ENCODE assay signal across 9 mouse cellular contexts in genomic region chr13:21910735-21911134, GRCm38 (mm10). TPM values are rescaled to one million over a fixed set of nuclear protein-coding genes. Genes with fewer than 3 reads are reported as not detected.
A peak's percentile ranks its signal among the peaks of the same experiment; 100 is the strongest.
DNase-seq lines count a peak whose midpoint lies in the region; ATAC-seq and TF ChIP-seq lines count a peak whose summit lies in the region.
"Had no signal": no experiment of that assay in that cellular context is flagged by ENCODE, and none has a peak within 500 bp of the region (broad histone marks: within the 10 kb centered on the region; RNA-seq: fewer than 3 reads in every experiment).

No protein-coding gene starts in this region.

- H3K4me1 ChIP-seq in lung, embryonic 14.5 days (ENCODE audit: insufficient read depth) = 0 out of 2 replicates have a peak, but pooled peaks cover 8% of the 10 kb centered on the region
- H3K4me1 ChIP-seq in lung, adult 2 months (ENCODE audit: control insufficient read depth, insufficient read depth, low read length) = no peaks in the 10 kb centered on the region
- no peaks in the 10 kb centered on the region for H3K4me1 ChIP-seq in hindbrain, postnatal 0 days (ENCODE audit: insufficient read depth, low read length)
- H3K4me1 ChIP-seq in neural tube, embryonic 14.5 days (ENCODE audit: control insufficient read depth, insufficient read depth, low read length) = no peaks in the 10 kb centered on the region

- H3K9me3 ChIP-seq in lung, embryonic 14.5 days (ENCODE audit: low read depth, low read length) = no peaks in the 10 kb centered on the region
- no peaks in the 10 kb centered on the region for H3K9me3 ChIP-seq in hindbrain, postnatal 0 days (ENCODE audit: low read length)
- no peaks in the 10 kb centered on the region for H3K9me3 ChIP-seq in neural tube, embryonic 14.5 days (ENCODE audit: control insufficient read depth, low read length)

- peak overlapping the region; percentile 45; the same call in 1 of the 2 replicates for H3K9ac ChIP-seq in lung, embryonic 14.5 days
- H3K9ac ChIP-seq in hindbrain, postnatal 0 days (replicated peaks; ENCODE audit: low read length) = no peak overlapping the region
- no peak overlapping the region for H3K9ac ChIP-seq in neural tube, embryonic 14.5 days (replicated peaks; ENCODE audit: low read depth, low read length)

- peak overlapping the region; percentile 53 for H3K4me2 ChIP-seq in lung, embryonic 14.5 days
- peak overlapping the region; percentile 38 for H3K4me2 ChIP-seq in hindbrain, postnatal 0 days (ENCODE audit: low read depth, low read length)
- H3K4me2 ChIP-seq in neural tube, embryonic 14.5 days (ENCODE audit: low read depth, low read length) = peak overlapping the region; percentile 26

- ATAC-seq in lung, embryonic 14.5 days (ENCODE audit: insufficient read depth) = 0 out of 2 replicates have a peak, but pooled peaks have one; percentile 28
- no peak for ATAC-seq in hindbrain, postnatal 0 days
- no peak for ATAC-seq in neural tube, embryonic 14.5 days (ENCODE audit: low read depth)

- peak overlapping the region; percentile 27 for H3K4me3 ChIP-seq in lung, embryonic 14.5 days (ENCODE audit: low read depth, low read length)
- no peak overlapping the region for H3K4me3 ChIP-seq in lung, adult 2 months (replicated peaks; ENCODE audit: extremely low read depth, low read depth, low read length)
- peak overlapping the region; percentile 25 for H3K4me3 ChIP-seq in hindbrain, postnatal 0 days (ENCODE audit: low read length)
- H3K4me3 ChIP-seq in neural tube, embryonic 14.5 days (ENCODE audit: low read depth, low read length) = 0 out of 2 replicates have a peak overlapping the region, but pooled peaks have one; percentile 7

- WGBS in lung, embryonic 14.5 days = 4% methylated on average over 7 of the region's 7 CpGs
- 30% methylated on average over 7 of the region's 7 CpGs for WGBS in lung, adult 2 months
- WGBS in hindbrain, postnatal 0 days = 12% methylated on average over 7 of the region's 7 CpGs
- 7% methylated on average over 7 of the region's 7 CpGs for WGBS in neural tube, embryonic 14.5 days

- DNase-seq in lung, embryonic 14.5 days = peak; percentile 34
- DNase-seq in lung, adult 2 months = no peak
- DNase-seq in embryo, embryonic 9.5 days (ENCODE audit: extremely low spot score) = peak; percentile 58
- no peak for DNase-seq in hindbrain, postnatal 0 days (ENCODE audit: low spot score)
- no peak for DNase-seq in thymus, postnatal 25 days
- no peak for DNase-seq in adrenal gland, adult (ENCODE audit: inconsistent age in 2 of 2, low spot score in 1 of 2)
- DNase-seq in left cerebral cortex, adult 18-20 months (ENCODE audit: low spot score in 2 of 2) = no peak
- DNase-seq: adrenal gland, adult 8-10 months had no signal

- H3K36me3 ChIP-seq in lung, embryonic 14.5 days (ENCODE audit: insufficient read depth) = no peaks in the 10 kb centered on the region
- H3K36me3 ChIP-seq in hindbrain, postnatal 0 days (ENCODE audit: insufficient read depth, low read length) = no peaks in the 10 kb centered on the region
- no peaks in the 10 kb centered on the region for H3K36me3 ChIP-seq in neural tube, embryonic 14.5 days (ENCODE audit: control insufficient read depth, insufficient read depth, low read length)

- no peak for TF ChIP-seq CTCF in lung, embryonic 14.5 days (IDR thresholded peaks at IDR 0.05; ENCODE audit: low read depth)
- no peak for TF ChIP-seq CTCF in lung, adult 2 months (IDR thresholded peaks at IDR 0.05; ENCODE audit: insufficient read depth, low read length)
- TF ChIP-seq CTCF in hindbrain, postnatal 0 days (IDR thresholded peaks at IDR 0.05; ENCODE audit: low read depth) = no peak

- no peak overlapping the region for H3K27ac ChIP-seq in lung, embryonic 14.5 days (ENCODE audit: low read depth)
- H3K27ac ChIP-seq in hindbrain, postnatal 0 days = no peak overlapping the region
- H3K27ac ChIP-seq in neural tube, embryonic 14.5 days (ENCODE audit: low read depth, low read length) = no peak overlapping the region

- TF ChIP-seq POLR2A in lung, adult 2 months (IDR thresholded peaks at IDR 0.05; ENCODE audit: borderline replicate concordance, extremely low read depth, low read depth, low read length) = no peak

- no peaks in the 10 kb centered on the region for H3K27me3 ChIP-seq in lung, embryonic 14.5 days (ENCODE audit: insufficient read depth, low read length)
- peaks cover 11% of the 10 kb centered on the region for H3K27me3 ChIP-seq in hindbrain, postnatal 0 days (ENCODE audit: insufficient read depth, low read length)
- peaks cover 5% of the 10 kb centered on the region for H3K27me3 ChIP-seq in neural tube, embryonic 14.5 days (ENCODE audit: control insufficient read depth, insufficient read depth, low read length)

RNA-seq across cellular contexts. Expression of gene Zfp184, which starts 34.2 kb away (rescaled TPM):
- 16.0 and 16.4 TPM in 2 replicates for polyA plus RNA-seq in lung, embryonic 14.5 days (2014; fragmentation: Nextera tagmentation; extraction: Ambion mirVana)
- polyA plus RNA-seq in lung, adult 2 months (2012; rRNA removed) = 0.53 and 0.60 TPM in 2 replicates
- 9.3 and 13.5 TPM in 2 replicates for total RNA-seq in hindbrain, postnatal 0 days (2014; rRNA removed)
- polyA plus RNA-seq in hindbrain, postnatal 0 days (2015; fragmentation: Nextera tagmentation; extraction: Ambion mirVana) = 7.8 and 9.6 TPM in 2 replicates
- 16.4 and 17.1 TPM in 2 replicates for polyA plus RNA-seq in neural tube, embryonic 14.5 days (2014; fragmentation: Nextera tagmentation; extraction: Ambion mirVana)
- 1 to 10 TPM; 3.0 to 3.8 TPM for total RNA-seq in left cerebral cortex, adult 18-20 months (2021)

Comparison
In these comparisons a context has a peak if more than half of its experiments do, and no peak if none do; other contexts are left out.
1. DNase-seq: peak in lung, embryonic 14.5 days (single experiment) and embryo, embryonic 9.5 days (single experiment); none in lung, adult 2 months (single experiment), hindbrain, postnatal 0 days (single experiment), thymus, postnatal 25 days (single experiment), adrenal gland, adult (0 of 2) and left cerebral cortex, adult 18-20 months (0 of 2).
2. Peak in every context shown above with its lines, with median percentiles within 50 percentile points of each other: H3K4me2 ChIP-seq.